Mouse (Mus musculus) limb, embryonic 12.5 days (tissue): ENCODE data around the gene Nedd4. TPM values are rescaled to one million over a fixed set of nuclear protein-coding genes. Genes with fewer than 3 reads are reported as not detected.

Experiments used
- ATAC-seq: fragments of 200-750 bp; cut with Nextera tagmentation; 2 replicates; pipeline ENCODE4 v1.8.0; 2017; ENCODE audit warnings: low read depth, moderate TSS enrichment; ENCODE audit not compliant: insufficient number of reproducible peaks, insufficient read depth, low FRiP score, low TSS enrichment
- H3K27ac ChIP-seq: fragments of 300-500 bp; sonication (generic); 2 replicates; pipeline ENCODE4 v1.5.1; 2016; ENCODE audit warnings: mild to moderate bottlenecking, moderate library complexity
- H3K27me3 ChIP-seq: fragments of 300-500 bp; sonication (generic); 2 replicates; pipeline ENCODE4 v1.6.1; 2016; ENCODE audit warnings: mild to moderate bottlenecking, moderate library complexity
- H3K36me3 ChIP-seq: fragments of 300-500 bp; sonication (generic); 2 replicates; pipeline ENCODE4 v1.6.1; 2016; ENCODE audit warnings: mild to moderate bottlenecking, moderate library complexity
- H3K4me1 ChIP-seq: fragments of 300-500 bp; sonication (generic); replicated peaks from 2 replicates; pipeline ENCODE4 v1.6.1; 2016
- H3K4me2 ChIP-seq: fragments of 300-500 bp; sonication (generic); 2 replicates; pipeline ENCODE4 v1.6.1; 2016; ENCODE audit warnings: mild to moderate bottlenecking, moderate library complexity
- H3K4me3 ChIP-seq: fragments of 300-500 bp; sonication (generic); replicated peaks from 2 replicates; pipeline ENCODE4 v1.5.1; 2016; ENCODE audit warnings: mild to moderate bottlenecking
- H3K9ac ChIP-seq: fragments of 300-500 bp; sonication (generic); replicated peaks from 2 replicates; pipeline ENCODE4 v1.6.1; 2016; ENCODE audit warnings: mild to moderate bottlenecking, moderate library complexity
- H3K9me3 ChIP-seq: fragments of 300-500 bp; sonication (generic); 2 replicates; pipeline ENCODE4 v1.6.1; 2016; ENCODE audit warnings: mild to moderate bottlenecking, moderate library complexity
- WGBS: fragments of 180-500 bp; shearing (Covaris S2); methylation state at CpG from one replicate; pipeline ENCODE4 v1.1.7; 2016; 5-methylcytosine and 5-hydroxymethylcytosine counted together
- polyA plus RNA-seq: library from polyadenylated mRNA; unstranded; fragments of >200 nt; fragmentation: Nextera tagmentation; extraction: Ambion mirVana; gene quantifications from 2 replicates; pipeline ENCODE4 v1.2.1, GENCODE M21; 2016

Gene Nedd4
- polyA plus RNA-seq, 1 experiment from 2014 or later = 815 TPM

DNA sequence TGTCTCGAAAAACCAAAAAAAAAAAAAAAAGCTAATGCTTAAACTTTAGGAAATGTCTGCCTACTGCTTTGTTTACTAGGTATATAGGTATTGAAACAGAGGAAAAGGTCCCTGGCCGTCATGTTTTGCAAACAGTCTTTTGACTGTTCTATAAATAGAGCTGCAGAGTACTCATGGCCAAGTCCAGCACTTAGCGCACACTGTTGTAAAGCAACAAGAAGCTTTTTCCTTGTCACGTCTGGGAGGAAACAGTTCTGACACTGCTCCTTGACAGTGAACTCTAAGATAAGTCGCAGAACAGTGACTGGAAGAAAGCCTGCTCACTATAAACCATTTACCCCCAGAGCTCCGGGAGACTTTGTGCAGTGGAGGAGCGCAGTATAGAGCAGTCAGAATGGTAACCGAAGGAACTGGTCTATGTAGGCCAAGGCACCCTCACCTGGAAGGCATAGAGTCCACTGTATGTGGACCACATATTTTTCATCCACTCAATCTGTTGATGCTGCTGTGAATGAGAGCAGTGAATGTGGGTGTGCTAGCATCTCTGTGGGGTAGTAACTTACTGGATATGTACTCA lies 19.6 kb downstream of the Nedd4 start:
- no peaks in the 10 kb centered on the region for H3K4me1 ChIP-seq
- H3K36me3 ChIP-seq = peaks cover 82% of the 10 kb centered on the region
- WGBS = 94% methylated on average over 8 of the region's 8 CpGs
- H3K4me2 ChIP-seq = no peak overlapping the region
- no peaks in the 10 kb centered on the region for H3K27me3 ChIP-seq
- H3K27ac ChIP-seq = no peak overlapping the region
- H3K4me3 ChIP-seq = no peak overlapping the region
- ATAC-seq = no peak
- no peaks in the 10 kb centered on the region for H3K9me3 ChIP-seq
- no peak overlapping the region for H3K9ac ChIP-seq

DNA sequence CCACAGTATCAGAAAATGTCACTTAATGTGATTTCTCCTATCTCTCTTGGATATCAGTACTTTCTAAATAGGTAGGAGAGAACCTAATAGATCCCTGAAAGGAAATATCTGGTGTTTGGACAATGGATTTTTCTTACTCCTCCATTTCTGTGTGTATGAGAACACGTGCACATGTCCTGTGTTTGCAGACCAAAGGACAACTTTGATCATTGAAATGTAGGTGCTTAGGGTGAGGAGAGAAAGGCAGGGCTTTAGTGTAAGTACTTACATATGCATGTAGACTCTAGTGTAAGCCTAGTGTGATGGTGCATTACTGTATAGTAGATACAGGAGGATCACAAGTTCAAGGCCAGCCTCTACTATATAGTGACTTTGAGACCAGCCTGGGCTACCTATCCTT lies 21.1 kb downstream of the Nedd4 start:
- no peak for ATAC-seq
- Histone ChIP-seq H3K36me3 (peaks cover 83% of the 10 kb centered on the region), H3K9ac (no peak overlapping the region), H3K4me1 (no peaks in the 10 kb centered on the region; the same call in 1 of the 2 replicates), H3K4me3 (no peak overlapping the region), H3K27ac (no peak overlapping the region), H3K27me3 (no peaks in the 10 kb centered on the region), H3K9me3 (no peaks in the 10 kb centered on the region), H3K4me2 (no peak overlapping the region)
- 93% methylated on average over 1 of the region's 1 CpGs for WGBS

DNA sequence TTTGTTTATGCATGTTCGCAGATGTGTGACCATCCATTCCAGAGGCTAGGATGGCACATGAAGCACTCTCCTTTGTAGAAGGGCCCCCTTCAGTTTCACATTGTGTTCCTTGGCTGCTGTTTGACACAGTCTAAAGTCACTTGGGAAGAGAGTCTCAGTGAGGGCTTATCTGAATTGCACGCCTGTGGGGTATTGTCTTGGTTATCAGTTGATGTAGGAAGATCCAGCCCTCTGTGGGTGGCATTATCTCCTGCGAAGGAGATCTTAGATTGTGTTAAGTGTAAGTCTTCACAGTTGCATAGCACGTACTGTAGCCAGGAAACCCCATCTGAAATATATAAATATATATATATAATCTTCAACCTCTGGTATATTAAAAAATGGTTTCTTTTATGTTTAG lies 23.1 kb downstream of the Nedd4 start:
- peaks cover 6% of the 10 kb centered on the region for H3K4me1 ChIP-seq
- peaks cover 91% of the 10 kb centered on the region for H3K36me3 ChIP-seq
- H3K4me2 ChIP-seq = no peak overlapping the region
- H3K27me3 ChIP-seq = no peaks in the 10 kb centered on the region
- no peak overlapping the region for H3K4me3 ChIP-seq
- ATAC-seq = no peak
- H3K9me3 ChIP-seq = no peaks in the 10 kb centered on the region
- WGBS = 94% methylated on average over 4 of the region's 4 CpGs
- H3K9ac ChIP-seq = no peak overlapping the region
- H3K27ac ChIP-seq = no peak overlapping the region

DNA sequence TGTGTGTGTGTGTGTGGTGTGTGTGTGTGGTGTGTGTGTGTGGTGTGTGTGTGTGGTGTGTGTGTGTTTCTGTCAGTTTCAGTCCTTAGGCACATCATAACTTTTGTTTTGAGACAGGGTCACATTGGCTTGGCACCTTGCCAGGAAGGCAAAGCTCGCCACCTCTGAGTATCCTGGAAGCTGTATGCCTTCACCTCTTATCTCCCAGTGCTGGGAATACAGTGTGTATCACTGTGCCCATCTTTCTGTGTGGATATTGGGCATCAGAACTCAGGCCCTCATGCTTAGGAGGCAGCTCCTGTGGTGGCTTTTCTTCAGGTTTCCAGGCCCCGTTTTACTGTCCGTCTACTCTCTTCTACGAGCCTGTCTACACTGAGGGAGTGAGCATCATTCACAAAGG lies 24.4 kb downstream of the Nedd4 start:
- peaks cover 98% of the 10 kb centered on the region for H3K36me3 ChIP-seq
- 0 out of 2 replicates have a peak overlapping the region, but pooled peaks have one; percentile 18 for H3K27ac ChIP-seq
- H3K9ac ChIP-seq = no peak overlapping the region
- H3K4me2 ChIP-seq = no peak overlapping the region
- H3K27me3 ChIP-seq = no peaks in the 10 kb centered on the region
- H3K4me1 ChIP-seq = peaks cover 18% of the 10 kb centered on the region
- WGBS = 87% methylated on average over 4 of the region's 4 CpGs
- no peak overlapping the region for H3K4me3 ChIP-seq
- no peaks in the 10 kb centered on the region for H3K9me3 ChIP-seq
- ATAC-seq = no peak

DNA sequence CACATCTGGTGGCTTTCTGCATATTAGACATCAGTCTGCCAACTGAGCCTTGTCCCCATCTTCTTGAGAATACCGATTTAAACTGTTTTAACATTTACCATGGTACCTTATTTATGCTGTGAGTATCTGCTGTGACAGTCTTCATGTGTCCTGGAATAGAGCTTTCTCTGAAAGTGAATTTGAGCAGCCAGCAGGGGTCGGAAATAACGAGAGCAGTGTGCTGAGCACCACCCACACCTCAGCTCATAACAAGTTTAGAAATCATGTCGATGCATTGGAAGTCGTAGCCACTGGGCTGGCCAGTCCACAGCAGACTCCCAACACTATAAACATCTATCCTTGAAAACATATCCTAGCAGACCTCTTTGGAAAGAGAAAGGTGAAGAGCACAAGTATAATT lies 27.4 kb downstream of the Nedd4 start:
- Histone ChIP-seq H3K4me1 (peaks cover 44% of the 10 kb centered on the region), H3K27me3 (no peaks in the 10 kb centered on the region), H3K27ac (no peak overlapping the region), H3K4me3 (no peak overlapping the region), H3K9ac (no peak overlapping the region), H3K9me3 (no peaks in the 10 kb centered on the region), H3K36me3 (peaks cover 91% of the 10 kb centered on the region), H3K4me2 (no peak overlapping the region)
- no peak for ATAC-seq
- 53% methylated on average over 5 of the region's 5 CpGs for WGBS

DNA sequence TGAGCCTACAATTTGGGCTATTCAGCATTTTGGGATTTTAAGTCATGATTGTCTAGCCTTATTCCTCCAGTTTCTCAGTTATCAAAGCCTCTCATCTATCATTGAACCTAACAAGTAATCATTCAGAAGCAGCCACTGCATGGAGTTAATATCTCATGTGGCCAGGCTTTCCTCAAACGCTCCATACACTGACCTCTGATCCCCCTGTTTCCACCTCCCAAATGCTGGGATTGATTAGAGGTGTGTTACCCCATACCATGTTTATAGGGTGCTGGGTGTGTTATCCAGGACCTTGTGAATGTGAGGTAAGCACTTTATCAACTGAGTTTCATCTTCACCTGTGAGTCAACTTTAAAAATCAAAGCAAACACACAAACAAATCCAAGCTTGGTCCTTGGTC lies 28.7 kb downstream of the Nedd4 start:
- no peak overlapping the region for H3K9ac ChIP-seq
- 49% methylated on average over 1 of the region's 1 CpGs for WGBS

DNA sequence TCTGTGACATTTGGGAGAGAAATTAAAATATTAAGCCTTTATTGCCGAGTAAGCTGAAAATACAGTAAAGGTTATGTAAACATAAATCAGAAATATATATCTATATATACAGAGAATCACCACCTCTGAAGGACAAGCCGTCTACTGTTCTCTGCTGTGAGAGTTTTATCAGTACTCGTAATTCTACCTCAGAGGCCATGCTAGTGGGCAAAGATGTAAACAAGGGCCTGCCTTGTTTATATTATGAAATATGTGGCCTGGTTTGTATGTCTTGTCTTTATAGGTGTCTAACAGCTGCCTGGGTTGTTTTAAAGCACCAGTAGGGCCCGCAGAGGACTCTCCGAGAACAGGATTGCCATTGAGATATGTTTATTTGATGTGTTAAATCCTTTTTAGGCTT lies 29.8 kb downstream of the Nedd4 start:
- WGBS = 67% methylated on average over 5 of the region's 5 CpGs
- H3K4me1 ChIP-seq = peaks cover 48% of the 10 kb centered on the region

More for the DNA sequence above, 28.7 kb downstream of the Nedd4 start:
- Histone ChIP-seq H3K9me3 (no peaks in the 10 kb centered on the region), H3K4me1 (peaks cover 46% of the 10 kb centered on the region), H3K27me3 (no peaks in the 10 kb centered on the region), H3K27ac (peak overlapping the region; percentile 77), H3K4me3 (no peak overlapping the region), H3K36me3 (peaks cover 85% of the 10 kb centered on the region), H3K4me2 (no peak overlapping the region)
- no peak for ATAC-seq

DNA sequence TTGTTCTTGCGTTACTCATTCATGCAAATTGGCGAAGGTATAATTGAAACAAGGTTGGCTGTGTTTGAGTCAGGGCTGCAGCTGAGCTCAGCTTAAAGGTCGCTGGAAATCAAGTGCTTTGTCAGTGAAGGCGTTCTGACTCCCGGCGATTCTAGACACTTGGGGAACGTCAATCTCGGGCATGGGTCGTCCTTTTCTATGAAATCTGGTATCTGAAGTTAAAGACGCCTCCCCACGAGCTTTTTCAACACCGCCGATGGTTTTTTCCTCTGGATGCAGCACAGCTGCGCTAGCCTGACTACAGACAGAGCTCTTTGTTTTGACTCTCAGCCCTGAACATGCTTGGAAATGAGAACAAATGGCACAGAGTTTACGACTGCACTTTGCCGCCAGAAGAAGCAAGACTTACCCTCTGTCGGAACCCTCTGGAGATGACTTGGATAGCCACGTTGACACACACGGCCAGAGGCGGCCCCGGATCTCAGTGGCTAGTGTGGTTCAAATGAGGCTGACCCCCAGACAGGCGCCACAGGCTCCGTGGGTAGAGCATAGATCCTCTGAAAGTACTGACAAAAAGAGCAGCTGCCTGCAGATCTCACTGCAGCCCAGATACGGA lies 31.0 kb downstream of the Nedd4 start:
- H3K27ac ChIP-seq = peak overlapping the region; percentile 80

More for the DNA sequence above, 29.8 kb downstream of the Nedd4 start:
- Histone ChIP-seq H3K4me3 (no peak overlapping the region), H3K27ac (no peak overlapping the region), H3K27me3 (no peaks in the 10 kb centered on the region), H3K9ac (no peak overlapping the region), H3K9me3 (no peaks in the 10 kb centered on the region), H3K4me2 (no peak overlapping the region), H3K36me3 (peaks cover 82% of the 10 kb centered on the region)
- ATAC-seq = 0 out of 2 replicates have a peak, but pooled peaks have one; percentile 40

DNA sequence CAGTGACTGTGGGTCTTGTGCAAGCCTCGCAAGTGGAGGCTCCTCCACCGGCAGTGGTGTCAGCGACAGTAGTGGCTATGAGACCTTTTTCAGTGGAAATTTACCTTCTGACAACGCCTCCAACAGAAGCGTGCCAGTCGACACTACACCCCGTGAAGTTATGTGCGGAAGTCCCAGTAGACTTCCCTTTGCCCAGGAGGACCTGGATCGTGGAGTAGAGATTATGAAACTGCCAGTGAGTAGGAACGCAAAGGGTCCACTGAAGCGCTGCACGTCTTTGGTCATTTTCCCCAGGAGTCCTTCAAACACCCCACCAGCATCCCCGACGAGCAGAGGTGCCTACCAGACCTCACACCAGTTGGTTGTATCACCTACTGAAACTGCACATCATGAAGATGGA lies 31.7 kb downstream of the Nedd4 start:
- peaks cover 48% of the 10 kb centered on the region for H3K4me1 ChIP-seq
- 92% methylated on average over 14 of the region's 14 CpGs for whole genome bisulfite sequencing
- no peaks in the 10 kb centered on the region for H3K9me3 ChIP-seq
- 0 out of 2 replicates have a peak overlapping the region, but pooled peaks have one; percentile 6 for H3K4me3 ChIP-seq
- H3K4me2 ChIP-seq = peak overlapping the region; percentile 38
- no peaks in the 10 kb centered on the region for H3K27me3 ChIP-seq
- peak overlapping the region; percentile 80 for H3K27ac ChIP-seq
- no peak for ATAC-seq
- H3K9ac ChIP-seq = no peak overlapping the region
- peaks cover 81% of the 10 kb centered on the region for H3K36me3 ChIP-seq

More for the DNA sequence above, 31.0 kb downstream of the Nedd4 start:
- H3K27me3 ChIP-seq = no peaks in the 10 kb centered on the region
- peaks cover 48% of the 10 kb centered on the region for H3K4me1 ChIP-seq
- no peak for ATAC-seq
- H3K4me3 ChIP-seq = peak overlapping the region; percentile 15; the same call in 1 of the 2 replicates
- H3K36me3 ChIP-seq = peaks cover 81% of the 10 kb centered on the region
- H3K9ac ChIP-seq = no peak overlapping the region
- whole genome bisulfite sequencing = 67% methylated on average over 24 of the region's 24 CpGs
- peak overlapping the region; percentile 38 for H3K4me2 ChIP-seq
- H3K9me3 ChIP-seq = no peaks in the 10 kb centered on the region

DNA sequence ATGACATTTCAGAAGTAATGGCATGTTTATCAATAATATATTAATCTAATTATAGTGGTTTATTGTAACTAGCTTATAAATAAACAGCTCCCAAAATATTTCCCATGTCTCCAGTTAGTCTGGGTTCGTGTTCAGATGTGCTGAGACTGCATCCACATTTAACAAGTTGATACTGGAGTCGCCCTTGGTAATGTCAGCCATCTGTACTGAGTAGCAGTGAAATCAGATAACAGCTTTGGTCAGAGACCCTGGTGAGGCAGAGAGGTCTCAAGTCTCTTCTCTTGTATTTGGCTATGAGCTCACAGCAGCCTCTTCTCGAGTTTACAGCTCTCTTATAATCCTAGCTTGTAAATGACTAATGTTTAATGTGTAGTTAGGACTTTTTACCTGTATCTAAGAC lies 34.4 kb downstream of the Nedd4 start:
- Histone ChIP-seq H3K27me3 (no peaks in the 10 kb centered on the region), H3K9ac (no peak overlapping the region), H3K4me2 (0 out of 2 replicates have a peak overlapping the region, but pooled peaks have one; percentile 3), H3K9me3 (no peaks in the 10 kb centered on the region), H3K4me1 (peaks cover 30% of the 10 kb centered on the region), H3K36me3 (peaks cover 81% of the 10 kb centered on the region), H3K4me3 (0 out of 2 replicates have a peak overlapping the region, but pooled peaks have one; percentile 4), H3K27ac (no peak overlapping the region)
- WGBS = 64% methylated on average over 3 of the region's 3 CpGs
- no peak for ATAC-seq

DNA sequence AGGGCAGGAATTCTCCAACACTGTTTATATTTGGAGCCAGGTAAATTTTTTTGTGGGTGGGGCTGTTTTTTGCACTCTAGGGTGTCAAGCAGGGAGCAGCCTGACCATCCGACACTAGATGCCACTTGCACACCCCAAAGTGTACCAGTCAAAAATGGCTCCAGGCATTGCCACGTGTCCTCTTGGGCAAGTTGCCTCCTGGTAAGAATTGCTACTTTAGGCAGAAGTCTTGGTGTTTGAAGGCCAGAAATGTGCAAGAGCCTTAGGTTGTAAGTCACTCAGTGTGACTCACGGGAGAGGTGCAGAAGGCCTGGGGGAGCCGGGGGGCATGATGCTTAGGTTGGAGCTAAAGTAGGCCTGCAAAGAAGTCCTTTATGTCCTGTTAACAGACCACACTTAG lies 35.6 kb downstream of the Nedd4 start:
- Histone ChIP-seq H3K27me3 (no peaks in the 10 kb centered on the region), H3K4me1 (peaks cover 22% of the 10 kb centered on the region), H3K9ac (no peak overlapping the region), H3K36me3 (peaks cover 87% of the 10 kb centered on the region), H3K4me3 (no peak overlapping the region), H3K9me3 (no peaks in the 10 kb centered on the region), H3K27ac (no peak overlapping the region), H3K4me2 (no peak overlapping the region)
- WGBS = 90% methylated on average over 4 of the region's 4 CpGs
- no peak for ATAC-seq
